In the genomic region with DNA sequence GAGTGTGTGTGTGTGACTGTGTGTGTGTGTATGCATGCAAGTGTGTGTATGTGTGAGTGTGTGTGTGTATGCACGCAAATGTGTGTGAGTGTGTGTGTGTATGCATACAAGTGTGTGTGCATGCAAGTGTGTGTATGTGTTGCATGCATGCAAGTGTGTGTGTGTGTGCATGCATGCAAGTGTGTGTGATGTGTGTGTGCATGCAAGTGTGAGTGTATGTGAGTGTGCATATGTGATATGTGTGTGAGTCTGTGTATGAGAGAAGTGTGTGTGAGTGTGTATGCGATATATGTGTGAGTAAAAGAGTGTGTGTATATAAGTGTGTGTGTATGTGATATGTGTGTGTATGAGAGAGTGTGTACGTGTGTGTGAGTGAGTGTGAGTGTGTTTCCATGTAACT, we compare ENCODE assay signal across 16 mouse cellular contexts.
"Had no signal": no experiment of that assay in that cellular context is flagged by ENCODE, and none has a peak within 500 bp of the region (broad histone marks: within the 10 kb centered on the region; RNA-seq: fewer than 3 reads in every experiment).

No protein-coding gene starts in this region.

- H3K27me3 ChIP-seq: neural tube, embryonic 15.5 days; stomach, embryonic 15.5 days had no signal

- H3K9me3 ChIP-seq: neural tube, embryonic 13.5 days; neural tube, embryonic 15.5 days; stomach, embryonic 15.5 days had no signal

- H3K4me1 ChIP-seq: stomach, embryonic 15.5 days had no signal

- DNase-seq: retina, postnatal 1 day; right cerebral cortex, adult 18-20 months; right cerebral cortex, postnatal 14 days; right cerebral cortex, postnatal 25 days; right cerebral cortex, postnatal 4 days; spleen, adult 18-20 months; thymus, adult 18-20 months; thymus, adult 2 months; thymus, postnatal 14 days; thymus, postnatal 25 days; thymus, postnatal 36 days; thymus, postnatal 4 days had no signal

- H3K36me3 ChIP-seq: neural tube, embryonic 13.5 days; neural tube, embryonic 15.5 days; stomach, embryonic 15.5 days had no signal

- H3K27ac ChIP-seq: neural tube, embryonic 13.5 days; neural tube, embryonic 15.5 days; stomach, embryonic 15.5 days; stomach, postnatal 0 days had no signal

- H3K9ac ChIP-seq: neural tube, embryonic 13.5 days; neural tube, embryonic 15.5 days; stomach, embryonic 15.5 days had no signal

- H3K4me3 ChIP-seq: neural tube, embryonic 13.5 days; neural tube, embryonic 15.5 days; stomach, embryonic 15.5 days had no signal
